Mouse (Mus musculus) erythroblast, embryonic 14.5 days (primary cell): ENCODE data around the gene Ctla2b.

Source experiments
- GATA1 ChIP-seq: IDR thresholded peaks from 2 replicates; pipeline ENCODE4 v1.6.1; 2012; ENCODE audit warnings: low read length, inconsistent platforms, mixed read lengths
- TAL1 ChIP-seq: IDR thresholded peaks from 3 replicates; pipeline ENCODE4 v1.6.1; 2012; ENCODE audit warnings: low read length, inconsistent platforms, mixed read lengths

GRCm38 (mm10) chr13:60897328-60897727, at the start of gene Ctla2b:
- TF ChIP-seq GATA1 (no peak), TAL1 (no peak)
